In the genomic region with DNA sequence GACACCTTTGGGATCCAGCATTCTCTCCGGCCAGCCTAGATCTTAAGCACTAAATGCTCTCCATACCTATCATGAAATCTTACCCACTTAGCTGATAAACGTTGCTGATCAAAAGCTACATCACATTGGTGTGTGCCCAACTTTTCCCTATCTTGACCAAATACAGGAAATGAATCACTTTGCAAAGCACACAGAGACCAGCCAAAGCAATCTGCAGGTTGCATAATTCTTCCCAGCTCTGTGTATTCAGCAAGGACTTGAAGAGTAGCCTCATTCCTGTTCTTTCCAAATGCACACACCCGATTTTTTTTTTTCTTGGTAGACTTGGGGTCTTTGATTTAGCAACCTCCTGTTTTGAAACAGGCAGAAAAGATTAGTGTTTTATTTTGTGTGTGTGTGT, we compare ENCODE assay signal across 20 mouse cellular contexts. TPM values are rescaled to one million over a fixed set of nuclear protein-coding genes. Genes with fewer than 3 reads are reported as not detected.
A peak's percentile ranks its signal among the peaks of the same experiment; 100 is the strongest.
DNase-seq lines count a peak whose midpoint lies in the region; ATAC-seq and TF ChIP-seq lines count a peak whose summit lies in the region.
"Had no signal": no experiment of that assay in that cellular context is flagged by ENCODE, and none has a peak within 500 bp of the region (broad histone marks: within the 10 kb centered on the region; RNA-seq: fewer than 3 reads in every experiment).

No protein-coding gene starts in this region.

- no peaks in the 10 kb centered on the region for H3K27me3 ChIP-seq in lung, postnatal 0 days (replicated peaks; ENCODE audit: insufficient read depth, low read length)
- no peaks in the 10 kb centered on the region for H3K27me3 ChIP-seq in stomach, embryonic 14.5 days (ENCODE audit: control insufficient read depth, insufficient read depth, low read length)
- H3K27me3 ChIP-seq: forebrain, embryonic 15.5 days; midbrain, embryonic 15.5 days had no signal

- DNase-seq in frontal cortex, postnatal 25 days (ENCODE audit: low spot score in 2 of 2) = no peak
- DNase-seq in adipocyte (ENCODE audit: low spot score) = peak; percentile 10
- DNase-seq in lung, postnatal 0 days (ENCODE audit: low spot score) = peak; percentile 94
- DNase-seq in layer of hippocampus, adult 18-20 months (ENCODE audit: low spot score in 2 of 2) = no peak
- no peak for DNase-seq in gastrocnemius, adult 18-20 months (ENCODE audit: low spot score)
- no peak for DNase-seq in thymus, postnatal 25 days
- DNase-seq: cerebellum, adult 11 months; cerebellum, postnatal 25 days; gastrocnemius, adult 2 months; heart, adult 11 months; kidney, adult 11 months; kidney, postnatal 10 days; liver; thymus, adult 18-20 months had no signal

- no peak for TF ChIP-seq CTCF in lung, postnatal 0 days (IDR thresholded peaks at IDR 0.05)

- peak overlapping the region; percentile 57 for H3K27ac ChIP-seq in lung, postnatal 0 days (ENCODE audit: low read length)
- H3K27ac ChIP-seq in stomach, embryonic 14.5 days (ENCODE audit: low read length) = no peak overlapping the region
- H3K27ac ChIP-seq: embryonic facial prominence, embryonic 10.5 days; forebrain, embryonic 15.5 days; gastrocnemius, adult 2 months; hindbrain, postnatal 0 days; midbrain, embryonic 15.5 days had no signal

- H3K4me2 ChIP-seq in lung, postnatal 0 days (replicated peaks; ENCODE audit: low read depth, low read length) = no peak overlapping the region
- H3K4me2 ChIP-seq in stomach, embryonic 14.5 days (replicated peaks; ENCODE audit: low read depth, low read length) = no peak overlapping the region
- H3K4me2 ChIP-seq: forebrain, embryonic 15.5 days; midbrain, embryonic 15.5 days had no signal

- H3K9ac ChIP-seq in lung, postnatal 0 days (replicated peaks; ENCODE audit: low read depth) = no peak overlapping the region
- H3K9ac ChIP-seq in stomach, embryonic 14.5 days (replicated peaks; ENCODE audit: low read depth, low read length) = no peak overlapping the region
- H3K9ac ChIP-seq: forebrain, embryonic 15.5 days; midbrain, embryonic 15.5 days had no signal

- peak; percentile 95 for ATAC-seq in frontal cortex, adult (ENCODE audit: low TSS enrichment)
- ATAC-seq in lung, postnatal 0 days = peak; percentile 97
- peak; percentile 37; the same call in 1 of the 2 replicates for ATAC-seq in stomach, embryonic 14.5 days (ENCODE audit: insufficient number of reproducible peaks, insufficient read depth, low FRiP score, low read depth)
- ATAC-seq: forebrain, embryonic 15.5 days; hindbrain, postnatal 0 days; midbrain, embryonic 15.5 days had no signal

- 49% methylated on average over 3 of the region's 3 CpGs for WGBS in lung, postnatal 0 days
- WGBS in stomach, embryonic 14.5 days = 59% methylated on average over 3 of the region's 3 CpGs

- peak; percentile 99 for TF ChIP-seq EP300 in lung, postnatal 0 days (IDR thresholded peaks at IDR 0.05)

- H3K4me3 ChIP-seq in lung, postnatal 0 days (ENCODE audit: low read depth, low read length) = no peak overlapping the region
- no peak overlapping the region for H3K4me3 ChIP-seq in stomach, embryonic 14.5 days (ENCODE audit: low read depth, low read length)
- H3K4me3 ChIP-seq: embryonic facial prominence, embryonic 10.5 days; forebrain, embryonic 15.5 days; gastrocnemius, adult 2 months; midbrain, embryonic 15.5 days had no signal

- H3K36me3 ChIP-seq in lung, postnatal 0 days (ENCODE audit: insufficient read depth, low read length) = no peaks in the 10 kb centered on the region
- no peaks in the 10 kb centered on the region for H3K36me3 ChIP-seq in stomach, embryonic 14.5 days (ENCODE audit: control insufficient read depth, insufficient read depth, low read length)
- H3K36me3 ChIP-seq: embryonic facial prominence, embryonic 10.5 days; forebrain, embryonic 15.5 days; midbrain, embryonic 15.5 days had no signal

- H3K4me1 ChIP-seq in lung, postnatal 0 days (ENCODE audit: insufficient read depth, low read depth, low read length) = no peaks in the 10 kb centered on the region
- no peaks in the 10 kb centered on the region for H3K4me1 ChIP-seq in stomach, embryonic 14.5 days (ENCODE audit: control insufficient read depth, insufficient read depth, low read length)
- H3K4me1 ChIP-seq: embryonic facial prominence, embryonic 10.5 days; forebrain, embryonic 15.5 days; midbrain, embryonic 15.5 days had no signal

- H3K9me3 ChIP-seq in lung, postnatal 0 days (ENCODE audit: low read length) = no peaks in the 10 kb centered on the region
- H3K9me3 ChIP-seq in stomach, embryonic 14.5 days (ENCODE audit: control insufficient read depth, low read depth, low read length) = no peaks in the 10 kb centered on the region
- H3K9me3 ChIP-seq: embryonic facial prominence, embryonic 10.5 days; forebrain, embryonic 15.5 days; midbrain, embryonic 15.5 days had no signal

RNA-seq across cellular contexts. Expression of a gene that starts 57.1 kb away (rescaled TPM):
- polyA plus RNA-seq in lung, postnatal 0 days (2015; fragmentation: Nextera tagmentation; extraction: Ambion mirVana) = 122 and 126 TPM in 2 replicates
- 39.8 and 40.6 TPM in 2 replicates for polyA plus RNA-seq in stomach, embryonic 14.5 days (2014; fragmentation: Nextera tagmentation; extraction: Ambion mirVana)
- 10 to 100 TPM; 19.7 to 20.2 TPM for total RNA-seq in layer of hippocampus, adult 18-20 months (2021)
- total RNA-seq in gastrocnemius, adult 18-20 months (2021) = 1 to 10 TPM; 4.7 to 6.1 TPM

Comparison
In these comparisons a context has a peak if more than half of its experiments do, and no peak if none do; other contexts are left out.
1. ATAC-seq: peak in every context shown above with its lines; median percentile 97 in lung, postnatal 0 days; 95 in frontal cortex, adult; 37 in stomach, embryonic 14.5 days.
2. DNase-seq: peak in adipocyte (single experiment) and lung, postnatal 0 days (single experiment); none in frontal cortex, postnatal 25 days (0 of 2), layer of hippocampus, adult 18-20 months (0 of 2), gastrocnemius, adult 18-20 months (single experiment) and thymus, postnatal 25 days (single experiment).